Mouse (Mus musculus) liver, postnatal 0 days (tissue): ENCODE measurements at regions not wholly inside any gene's neighbourhood (a gene's known extent, or its start where the extent isn't known, plus 50 kb on each side); places are given as distances from the start of the nearest gene placed in this dataset.
A peak's percentile ranks its signal among the peaks of the same experiment; 100 is the strongest.
"Not testable (repeated sequence)": the region's sequence is repeated elsewhere in the genome, so short reads cannot be mapped to it uniquely, and the experiment has no call there.

Source experiments
- ATAC-seq: fragments of 200-750 bp; cut with Nextera tagmentation; 2 replicates; pipeline ENCODE4 v1.8.0; 2017; ENCODE audit warnings: mild to moderate bottlenecking, moderate library complexity
- DNase-seq: peaks from one replicate; pipeline ENCODE4 v3.0.0-alpha.2; 2016
- H3K27ac ChIP-seq: fragments of 300-500 bp; sonication (generic); 2 replicates; pipeline ENCODE4 v1.5.1; 2014; ENCODE audit warnings: antibody characterized with exemption, moderate library complexity, mild to moderate bottlenecking, low read depth
- H3K27me3 ChIP-seq: fragments of 300-500 bp; sonication (generic); 2 replicates; pipeline ENCODE4 v1.6.1; 2014; ENCODE audit warnings: low read length, control low read depth, mixed read lengths; ENCODE audit not compliant: insufficient read depth
- H3K36me3 ChIP-seq: fragments of 300-500 bp; sonication (generic); replicated peaks from 2 replicates; pipeline ENCODE4 v1.6.1; 2014; ENCODE audit warnings: mild to moderate bottlenecking, control low read depth, low read length, moderate library complexity, mixed read lengths; ENCODE audit not compliant: insufficient read depth
- H3K4me1 ChIP-seq: fragments of 300-500 bp; sonication (generic); 2 replicates; pipeline ENCODE4 v1.6.1; 2014; ENCODE audit warnings: antibody characterized with exemption, mild to moderate bottlenecking, control low read depth; ENCODE audit not compliant: insufficient read depth
- H3K4me2 ChIP-seq: fragments of 300-500 bp; sonication (generic); 2 replicates; pipeline ENCODE4 v1.6.1; 2014; ENCODE audit warnings: low read depth, mild to moderate bottlenecking, low read length, moderate library complexity, mixed read lengths
- H3K4me3 ChIP-seq: fragments of 300-500 bp; sonication (generic); 2 replicates; pipeline ENCODE4 v1.5.1; 2014; ENCODE audit warnings: low read depth, low read length
- H3K9ac ChIP-seq: fragments of 300-500 bp; sonication (generic); replicated peaks from 2 replicates; pipeline ENCODE4 v1.6.1; 2014; ENCODE audit warnings: mild to moderate bottlenecking, moderate library complexity
- H3K9me3 ChIP-seq: fragments of 300-500 bp; sonication (generic); 2 replicates; pipeline ENCODE4 v1.6.1; 2016; ENCODE audit warnings: mild to moderate bottlenecking, control low read depth, low read length, mixed read lengths
- WGBS: fragments of 180-500 bp; shearing (Covaris S2); extraction: QIAGEN DNeasy Blood & Tissue Kit; methylation state at CpG from one replicate; pipeline ENCODE4 v1.1.7; 2014; ENCODE audit not compliant: insufficient replicate concordance; 5-methylcytosine and 5-hydroxymethylcytosine counted together

- ATAC-seq, H3K27ac ChIP-seq: not testable (repeated sequence)
Observed at GRCm38 (mm10) chr7:3073206-3073605, 95.8 kb downstream of the AU018091 start.

More at GRCm38 (mm10) chr7:3073206-3073605, 95.8 kb downstream of the AU018091 start:
- H3K9ac ChIP-seq, H3K36me3 ChIP-seq, H3K4me3 ChIP-seq, H3K9me3 ChIP-seq, H3K27me3 ChIP-seq, H3K4me2 ChIP-seq, H3K4me1 ChIP-seq: not testable (repeated sequence)
- DNase-seq: peak; percentile 34
- WGBS: 40% methylated on average over 3 of the region's 3 CpGs
